Mouse (Mus musculus): Measurements from ENCODE around the gene Rbms3. TPM values are rescaled to one million over a fixed set of nuclear protein-coding genes. Genes with fewer than 3 reads are reported as not detected.

Rbms3 gene
- total RNA-seq (2021): 10 to 100 TPM; 47.3 to 59.2 TPM
- long read RNA-seq, experiment 1, partial matches to known transcripts: 1 of 4 reads
- long read RNA-seq, experiment 1, other reads (novel, unspliced or antisense): 3 of 4 reads
- long read RNA-seq, experiment 2, partial matches to known transcripts: 6 of 12 reads
- long read RNA-seq, experiment 2, other reads (novel, unspliced or antisense): 4 of 12 reads

GRCm38 (mm10) chr9:117629771-117630170 lies at the start of gene Rbms3:
Gene Rbms3 (minus strand): TSS chr9:117629913.
- DNase-seq (ENCODE audit: low spot score in 2 of 2): no peak

GRCm38 (mm10) chr9:117673311-117673710 lies 43.6 kb upstream of the Rbms3 start:
- no peak for DNase-seq (ENCODE audit: low spot score in 2 of 2)

- DNase-seq (ENCODE audit: low spot score in 2 of 2): no peak
Measured at GRCm38 (mm10) chr9:117654626-117655025, 24.9 kb upstream of the Rbms3 start.

DNA sequence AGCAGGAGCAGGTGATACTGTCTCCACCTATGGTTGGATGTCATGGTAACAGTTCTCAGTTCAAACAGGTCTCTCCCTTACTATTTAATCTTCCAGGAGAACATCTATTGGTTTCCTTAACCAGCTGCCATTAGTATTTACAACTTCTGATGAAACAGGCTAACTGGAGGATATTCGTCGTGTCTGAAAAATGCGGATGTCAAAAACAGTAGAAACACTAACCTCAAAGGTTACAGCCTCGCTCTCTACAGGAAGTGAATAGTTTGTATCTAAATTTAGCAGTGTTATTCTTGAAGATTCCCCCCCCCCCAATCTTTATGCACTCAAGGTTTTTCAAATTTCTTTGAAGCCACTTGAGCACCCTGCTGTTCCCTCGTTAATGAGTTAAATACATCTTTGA lies 23.9 kb upstream of the Rbms3 start:
- DNase-seq (ENCODE audit: low spot score in 2 of 2): no peak

- no peak for DNase-seq (ENCODE audit: low spot score in 2 of 2)
Measured at GRCm38 (mm10) chr9:117646131-117646530, 16.4 kb upstream of the Rbms3 start.

GRCm38 (mm10) chr9:117641090-117641782 lies 11.5 kb upstream of the Rbms3 start:
- DNase-seq (ENCODE audit: low spot score in 2 of 2): no peak

DNA sequence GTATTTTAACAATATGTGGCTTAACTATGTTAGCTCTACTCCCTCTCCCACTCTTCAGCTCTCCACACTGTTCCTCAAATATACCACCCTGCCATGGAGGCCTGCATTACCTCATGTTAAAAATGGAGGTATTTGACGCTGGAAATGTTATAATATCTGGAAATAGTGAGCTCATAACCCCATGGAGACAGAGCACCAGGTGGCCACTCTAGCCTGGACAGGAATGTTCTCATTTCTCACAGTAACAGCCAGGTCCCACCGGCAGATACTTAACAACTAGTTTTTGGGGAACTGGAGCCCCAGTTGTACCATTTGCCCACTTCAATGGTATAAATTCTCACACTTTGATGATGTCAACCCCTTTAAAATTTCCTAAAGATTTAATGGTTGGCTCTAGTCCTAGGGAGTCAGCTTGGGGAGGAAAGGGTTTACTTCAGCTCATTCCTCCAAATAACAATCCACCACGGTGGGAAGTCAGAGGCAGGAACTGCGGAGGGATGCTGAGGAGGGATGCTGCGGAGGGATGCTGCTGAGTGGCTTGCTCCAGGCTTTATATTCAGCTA lies 9.0 kb upstream of the Rbms3 start:
- no peak for DNase-seq (ENCODE audit: low spot score in 2 of 2)

DNA sequence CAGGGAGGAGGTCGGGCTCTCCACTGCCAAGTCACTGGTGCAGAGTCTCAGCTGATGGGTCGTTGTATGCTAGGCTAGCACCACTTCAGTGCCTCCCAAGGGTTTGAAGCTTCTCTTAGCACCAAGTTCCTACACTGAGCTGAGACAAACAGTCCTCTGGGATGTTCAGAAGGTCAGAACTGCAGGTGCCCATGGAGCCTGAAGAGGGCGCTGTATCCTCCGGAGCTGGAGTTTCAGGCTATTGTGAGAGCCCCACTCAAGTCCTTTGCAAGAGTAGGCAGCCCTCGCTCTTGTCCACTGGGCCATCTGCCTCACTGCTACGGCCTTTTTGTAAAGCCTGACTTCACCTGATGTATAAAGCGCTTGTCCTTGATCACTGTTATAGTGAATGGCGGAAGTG lies 6.8 kb upstream of the Rbms3 start:
- DNase-seq (ENCODE audit: low spot score in 2 of 2): no peak

DNA sequence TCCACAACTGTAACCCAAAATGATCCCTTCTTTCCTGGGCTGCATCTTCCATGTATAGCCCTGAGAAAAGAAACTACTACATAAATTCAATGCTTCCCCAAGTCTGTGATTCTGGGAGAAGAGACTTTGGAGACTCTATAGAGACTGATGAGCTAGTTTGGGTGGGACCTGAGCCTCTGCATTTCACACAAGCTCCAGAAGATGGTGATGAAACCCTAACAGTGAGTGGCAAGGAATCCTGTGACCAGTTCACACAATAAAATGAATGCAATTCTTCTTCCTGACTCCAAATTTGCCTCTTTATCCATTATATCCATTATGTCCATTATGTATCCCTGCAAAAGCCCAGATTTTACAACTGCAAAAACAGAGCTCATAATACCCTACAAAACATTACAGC lies 2.5 kb downstream of the Rbms3 start:
- DNase-seq (ENCODE audit: low spot score in 2 of 2): no peak

DNA sequence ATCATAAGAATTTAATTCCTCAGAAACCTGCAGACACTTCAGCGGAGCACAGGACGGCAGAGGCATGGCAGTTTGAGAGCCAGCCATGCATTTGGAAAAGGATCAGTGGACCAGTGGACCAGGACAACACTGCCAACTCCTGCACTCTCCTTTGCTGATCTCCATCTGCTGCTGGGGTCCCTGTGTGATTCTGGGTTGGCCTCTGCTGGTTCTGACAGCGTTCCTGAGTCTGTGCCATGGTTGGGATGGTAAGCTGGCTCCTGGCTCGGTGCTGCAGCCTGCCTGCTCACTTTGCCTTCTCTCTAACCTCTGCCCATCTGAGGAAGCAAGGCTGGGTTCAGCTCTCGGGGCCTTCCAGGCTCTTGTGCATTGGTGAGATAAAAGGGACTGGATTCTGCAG lies 28.9 kb downstream of the Rbms3 start:
- DNase-seq (ENCODE audit: low spot score in 2 of 2): no peak

GRCm38 (mm10) chr9:117599341-117599740 lies 30.4 kb downstream of the Rbms3 start:
- DNase-seq (ENCODE audit: low spot score in 2 of 2): no peak

- no peak for DNase-seq (ENCODE audit: low spot score in 2 of 2)
Measured at GRCm38 (mm10) chr9:117596162-117596561, 33.6 kb downstream of the Rbms3 start.

DNA sequence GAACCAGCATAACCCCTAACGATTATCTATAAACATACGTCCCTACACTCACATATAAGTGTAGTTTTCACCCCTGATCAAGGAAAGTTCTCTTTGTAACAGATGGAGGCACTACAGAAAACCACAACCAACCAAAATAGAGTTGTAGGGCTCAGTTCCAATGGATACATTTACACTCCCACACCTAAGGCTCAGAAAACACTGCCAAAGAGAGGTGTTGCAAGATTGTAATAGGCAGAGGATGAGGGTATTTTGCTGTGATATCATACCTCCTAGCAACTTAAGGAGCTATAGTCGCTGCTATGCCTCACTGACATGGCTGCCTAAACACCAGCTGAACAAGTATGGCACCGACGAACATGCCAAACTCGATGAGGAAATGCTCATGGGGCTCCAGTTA lies 44.4 kb downstream of the Rbms3 start:
- no peak for DNase-seq (ENCODE audit: low spot score in 2 of 2)

GRCm38 (mm10) chr9:117583638-117584037 lies 46.1 kb downstream of the Rbms3 start:
- no peak for DNase-seq (ENCODE audit: low spot score in 2 of 2)

- no peak for DNase-seq (ENCODE audit: low spot score in 2 of 2)
Measured at GRCm38 (mm10) chr9:117582591-117582990, 47.1 kb downstream of the Rbms3 start.

DNA sequence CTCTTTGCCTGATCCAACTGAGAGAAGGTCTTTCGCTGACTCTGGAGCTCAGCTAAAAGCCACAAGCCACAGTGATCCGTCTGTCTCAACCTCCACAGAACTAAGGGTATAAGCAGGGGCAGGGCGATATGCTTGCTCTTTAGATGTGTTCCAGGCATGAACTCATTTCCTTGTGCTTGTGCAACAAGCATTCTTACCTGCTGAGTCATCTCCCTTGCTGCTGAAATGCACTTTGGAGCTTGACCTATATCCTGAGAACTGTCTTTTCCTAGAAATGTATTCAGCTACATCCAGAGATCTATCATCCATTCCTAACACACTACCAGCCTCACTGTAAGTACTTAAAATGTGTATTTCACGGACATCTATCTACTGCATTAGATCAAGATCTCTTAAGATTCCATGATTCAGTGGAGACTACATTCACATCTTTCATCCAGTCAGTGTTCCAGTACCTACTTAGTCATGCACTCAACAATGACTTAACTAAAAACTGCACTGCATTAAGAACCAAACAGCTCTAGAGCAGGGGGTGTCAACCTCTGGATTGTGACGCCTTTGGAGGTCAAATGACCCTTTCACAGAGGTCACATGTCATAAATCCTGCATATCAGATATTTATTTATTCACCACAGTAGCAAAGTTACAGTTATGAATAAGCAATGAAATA lies 58.4 kb downstream of the Rbms3 start:
- no peak for DNase-seq (ENCODE audit: low spot score in 2 of 2)

DNA sequence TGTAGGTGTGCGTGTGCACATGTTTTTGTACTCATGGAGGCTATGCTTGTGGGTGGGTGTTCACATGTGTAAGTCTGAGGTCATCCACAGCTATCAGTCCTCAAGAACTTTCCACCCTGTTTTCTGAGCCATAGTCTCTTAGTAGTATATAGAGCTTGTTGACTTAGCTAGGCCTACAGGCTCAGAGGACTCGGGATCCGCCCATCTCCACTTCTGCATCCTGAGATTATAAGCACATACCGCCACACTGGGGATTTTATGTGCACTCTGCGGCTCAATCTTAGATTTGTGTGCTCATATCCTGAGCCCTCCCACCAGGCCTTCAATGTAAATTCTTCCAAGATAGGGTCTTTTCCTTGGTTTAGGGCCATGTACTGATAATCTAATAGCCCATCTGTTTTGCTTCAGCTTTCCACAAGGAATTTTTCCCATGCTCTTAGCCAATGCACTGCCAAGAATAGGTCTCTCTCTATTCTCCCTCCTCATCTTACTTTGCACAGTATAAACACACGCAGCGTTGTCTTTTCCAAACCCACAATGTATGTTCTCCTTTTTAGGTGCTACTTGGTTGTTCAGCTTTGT lies 59.4 kb downstream of the Rbms3 start:
- no peak for DNase-seq (ENCODE audit: low spot score in 2 of 2)

- DNase-seq (ENCODE audit: low spot score in 2 of 2): no peak
Measured at GRCm38 (mm10) chr9:117566293-117566692, 63.4 kb downstream of the Rbms3 start.

DNA sequence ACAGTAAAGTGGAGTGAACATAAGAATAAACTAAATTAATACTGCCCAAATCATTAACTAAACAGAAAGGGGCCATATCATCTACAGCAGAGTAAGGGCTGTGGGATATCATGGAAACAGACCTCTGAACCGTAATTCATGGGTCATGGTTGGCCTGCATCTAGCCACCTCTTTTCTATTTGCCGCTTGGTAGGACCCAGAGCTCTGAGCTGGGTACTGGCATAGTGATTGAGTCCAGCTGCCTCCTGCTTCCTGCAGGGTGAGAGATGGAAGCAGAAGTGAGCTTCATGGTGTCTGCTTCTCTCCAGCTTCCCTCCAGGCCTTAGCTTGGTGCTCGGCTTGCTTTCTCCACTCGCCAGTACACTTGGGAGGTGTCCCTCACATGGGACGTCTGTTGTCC lies 71.2 kb downstream of the Rbms3 start:
- DNase-seq (ENCODE audit: low spot score in 2 of 2): no peak

DNA sequence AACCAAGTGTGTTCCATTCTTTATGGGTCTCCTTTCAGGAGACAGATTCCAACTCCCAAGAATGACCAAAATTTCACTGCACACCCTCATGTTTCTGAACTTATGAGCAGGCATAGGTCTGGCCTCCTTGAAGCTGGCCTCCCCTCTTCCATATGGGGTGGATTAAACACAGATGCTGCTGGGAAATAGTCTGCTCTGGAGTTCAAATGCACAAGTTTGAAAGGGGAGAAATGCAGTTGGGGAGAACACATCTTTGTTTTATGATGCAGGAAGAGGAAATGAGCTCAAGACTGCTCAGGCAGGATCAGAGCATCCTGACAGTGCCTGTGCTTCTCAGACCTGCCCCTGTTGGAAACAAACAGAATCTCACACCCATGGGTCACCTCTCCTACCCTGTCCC lies 75.4 kb downstream of the Rbms3 start:
- no peak for DNase-seq (ENCODE audit: low spot score in 2 of 2)

GRCm38 (mm10) chr9:117529281-117529680 lies 100.4 kb downstream of the Rbms3 start:
- DNase-seq (ENCODE audit: low spot score in 2 of 2): no peak

GRCm38 (mm10) chr9:117508941-117509340 lies 120.8 kb downstream of the Rbms3 start:
- DNase-seq (ENCODE audit: low spot score in 2 of 2): no peak
